Mouse (Mus musculus): ENCODE results near the gene Nkx6-2.

DNA sequence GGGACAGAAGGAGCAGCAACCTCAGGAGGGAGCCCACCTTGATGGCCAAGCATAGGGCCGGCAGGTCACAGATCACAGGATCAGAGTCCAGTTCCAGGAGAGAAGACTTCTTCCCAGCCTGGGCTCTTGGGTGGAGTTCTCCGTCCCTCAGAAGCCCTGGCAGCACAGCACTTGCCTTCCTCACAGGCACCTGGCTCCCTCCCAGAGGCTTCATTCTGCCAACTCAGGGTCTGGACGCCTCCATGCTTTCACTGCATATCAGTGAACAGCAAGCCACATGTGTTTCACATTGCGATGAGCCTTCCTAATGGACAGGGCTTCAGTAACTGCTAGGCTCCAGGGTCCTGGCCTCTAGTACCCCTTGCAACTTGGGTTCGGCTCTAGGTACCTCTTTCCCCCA lies 46.3 kb downstream of the Nkx6-2 start:
- TF ChIP-seq GATA1 (IDR thresholded peaks at IDR 0.05; ENCODE audit: low read length) = no peak
- TF ChIP-seq TAL1 (IDR thresholded peaks at IDR 0.05; ENCODE audit: low read length) = no peak
